Mouse (Mus musculus) spleen, postnatal 36 days (tissue): ENCODE results near the gene Herc1.

Source experiments
- DNase-seq, 2 experiments: peaks; one replicate each; pipeline ENCODE4 v3.0.0; 2022; ENCODE audit warnings: low spot score in 2 of 2, mixed read lengths in 1 of 2

Gene Herc1

DNA sequence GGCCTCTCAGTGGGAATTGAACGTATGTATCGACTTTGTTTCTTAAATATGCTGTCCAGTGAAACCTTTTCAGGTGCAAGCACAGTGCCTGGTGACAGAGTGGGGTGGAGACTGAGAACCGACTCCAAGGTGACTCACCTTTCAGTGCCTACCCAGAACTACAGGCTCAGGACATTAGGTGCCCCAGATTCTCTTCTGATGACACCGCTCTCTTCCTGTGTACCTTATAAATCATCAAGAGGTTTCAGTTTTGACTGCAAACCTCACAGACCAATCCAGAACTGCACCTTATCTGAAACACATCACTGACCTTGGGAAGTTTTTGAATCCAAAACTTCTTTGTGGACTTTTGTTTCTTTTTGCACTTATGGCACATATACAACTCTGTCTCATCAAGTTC, 170.0 kb downstream of the Herc1 start:
- DNase-seq = no peak

DNA sequence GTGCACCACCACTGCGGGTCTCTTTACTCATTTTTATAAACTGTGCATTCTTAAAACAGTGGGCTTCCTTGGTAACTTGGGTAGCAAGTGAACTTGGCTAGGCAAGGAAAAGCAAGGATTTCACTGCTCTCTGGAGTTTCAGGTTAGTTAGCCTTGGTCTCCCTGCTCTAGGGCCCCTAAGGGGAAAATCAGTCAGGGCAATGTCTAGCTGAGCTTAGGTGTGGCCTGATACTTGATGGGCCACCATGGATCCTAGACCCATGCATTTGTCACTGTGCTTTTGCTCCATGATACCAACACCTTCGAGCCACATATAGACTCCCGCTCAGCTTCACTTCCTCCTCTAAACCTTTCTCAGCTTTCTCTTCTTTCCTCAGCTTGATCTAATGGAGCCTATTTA, 171.3 kb downstream of the Herc1 start:
- no peak for DNase-seq

- peak in 1 of 2 experiments; percentile 12 for DNase-seq
These were observed 192.5 kb downstream of the Herc1 start for GRCm38 (mm10) chr9:66542785-66543184.
